Mouse (Mus musculus) heart, embryonic 14.5 days (tissue): ENCODE data around the gene Ccdc155. TPM values are rescaled to one million over a fixed set of nuclear protein-coding genes. Genes with fewer than 3 reads are reported as not detected.

Experiments used
- ATAC-seq: fragments of 200-750 bp; cut with Nextera tagmentation; 2 replicates; pipeline ENCODE4 v1.8.0; 2017; ENCODE audit warnings: low read depth, moderate TSS enrichment; ENCODE audit not compliant: insufficient number of reproducible peaks, insufficient read depth, low FRiP score
- H3K27ac ChIP-seq, 2 experiments: fragments of 200-500 bp in 1 of 2; fragments of 300-500 bp in 1 of 2; sonication (generic) in 1 of 2; replicated peaks in 1 of 2; 2 replicates each; pipeline ENCODE4 v1.5.1; 2012 to 2014; ENCODE audit warnings: low read depth in 2 of 2, low read length in 2 of 2, control low read depth in 1 of 2, mild to moderate bottlenecking in 1 of 2, mixed read lengths in 1 of 2; ENCODE audit not compliant: control insufficient read depth in 1 of 2, insufficient read depth in 1 of 2
- H3K27me3 ChIP-seq: fragments of 300-500 bp; sonication (generic); 2 replicates; pipeline ENCODE4 v1.6.1; 2014; ENCODE audit warnings: mild to moderate bottlenecking, low read length, control low read depth; ENCODE audit not compliant: control insufficient read depth, insufficient read depth
- H3K36me3 ChIP-seq: fragments of 300-500 bp; sonication (generic); 2 replicates; pipeline ENCODE4 v1.6.1; 2014; ENCODE audit warnings: mild to moderate bottlenecking, control low read depth, low read length, mixed read lengths; ENCODE audit not compliant: control insufficient read depth, insufficient read depth
- H3K4me1 ChIP-seq, 2 experiments: fragments of 200-500 bp in 1 of 2; fragments of 300-500 bp in 1 of 2; sonication (generic) in 1 of 2; 2 replicates each; pipeline ENCODE4 v1.6.1; 2012 to 2014; ENCODE audit warnings: low read length in 2 of 2, control low read depth in 1 of 2, mixed read lengths in 1 of 2; ENCODE audit not compliant: control insufficient read depth in 2 of 2, insufficient read depth in 2 of 2
- H3K4me2 ChIP-seq: fragments of 300-500 bp; sonication (generic); 2 replicates; pipeline ENCODE4 v1.6.1; 2014; ENCODE audit warnings: mild to moderate bottlenecking, low read length
- H3K4me3 ChIP-seq, 2 experiments: fragments of 200-500 bp in 1 of 2; fragments of 300-500 bp in 1 of 2; sonication (generic) in 1 of 2; 2 replicates each; pipeline ENCODE4 v1.5.1; 2012 to 2014; ENCODE audit warnings: low read length in 2 of 2, mild to moderate bottlenecking in 2 of 2, control low read depth in 1 of 2, low read depth in 1 of 2, moderate library complexity in 1 of 2; ENCODE audit not compliant: control insufficient read depth in 1 of 2, insufficient read depth in 1 of 2
- H3K9ac ChIP-seq: fragments of 300-500 bp; sonication (generic); 2 replicates; pipeline ENCODE4 v1.6.1; 2014; ENCODE audit warnings: mild to moderate bottlenecking, low read length
- H3K9me3 ChIP-seq: fragments of 300-500 bp; sonication (generic); 2 replicates; pipeline ENCODE4 v1.6.1; 2016; ENCODE audit warnings: low read length, control low read depth; ENCODE audit not compliant: control insufficient read depth
- WGBS: fragments of 180-500 bp; shearing (Covaris S2); extraction: QIAGEN DNeasy Blood & Tissue Kit; methylation state at CpG from one replicate; pipeline ENCODE4 v1.1.7; 2014; 5-methylcytosine and 5-hydroxymethylcytosine counted together
- polyA plus RNA-seq: library from polyadenylated mRNA; unstranded; fragments of >200 nt; fragmentation: Nextera tagmentation; extraction: Ambion mirVana; gene quantifications from 2 replicates; pipeline ENCODE4 v1.2.1, GENCODE M21; 2014

Gene Ccdc155
- polyA plus RNA-seq, 1 experiment from 2014 or later: 0.32 TPM

- no peak overlapping the region for H3K4me2 ChIP-seq
- peaks cover 96% of the 10 kb centered on the region for H3K27me3 ChIP-seq
- H3K4me1 ChIP-seq: peaks cover 5 to 20% of the 10 kb centered on the region in 2 experiments; a peak in 3 of 4 replicates
- H3K9me3 ChIP-seq: no peaks in the 10 kb centered on the region
- no peak overlapping the region for H3K27ac ChIP-seq
- H3K4me3 ChIP-seq: no peak overlapping the region
- 51% methylated on average over 7 of the region's 7 CpGs for WGBS
- no peaks in the 10 kb centered on the region for H3K36me3 ChIP-seq
- ATAC-seq: no peak
- no peak overlapping the region for H3K9ac ChIP-seq
Measured at GRCm38 (mm10) chr7:45183672-45184071, 21.0 kb downstream of the Ccdc155 start.

- no peak for ATAC-seq
- peaks cover 97% of the 10 kb centered on the region for H3K27me3 ChIP-seq
- peaks cover 5 to 20% of the 10 kb centered on the region in 2 experiments; a peak in 3 of 4 replicates for H3K4me1 ChIP-seq
- peak overlapping the region; percentile 59; the same call in 1 of the 2 replicates for H3K9ac ChIP-seq
- H3K27ac ChIP-seq: no peak overlapping the region
- no peaks in the 10 kb centered on the region for H3K9me3 ChIP-seq
- peak overlapping the region; percentile 26 to 31 for H3K4me3 ChIP-seq
- H3K36me3 ChIP-seq: no peaks in the 10 kb centered on the region
- 15% methylated on average over 11 of the region's 11 CpGs for WGBS
- peak overlapping the region; percentile 63 for H3K4me2 ChIP-seq
Measured at GRCm38 (mm10) chr7:45182606-45183005, 22.1 kb downstream of the Ccdc155 start.

- no peaks in the 10 kb centered on the region for H3K9me3 ChIP-seq
- H3K27me3 ChIP-seq: peaks cover 99% of the 10 kb centered on the region
- ATAC-seq: peak; percentile 52; the same call in 1 of the 2 replicates
- WGBS: under 1% methylated on average over 34 of the region's 34 CpGs
- peak overlapping the region; percentile 59; the same call in 1 of the 2 replicates for H3K9ac ChIP-seq
- H3K36me3 ChIP-seq: no peaks in the 10 kb centered on the region
- no peak overlapping the region for H3K27ac ChIP-seq
- peak overlapping the region; percentile 26 to 31 for H3K4me3 ChIP-seq
- peaks cover 5 to 20% of the 10 kb centered on the region in 2 experiments; a peak in 3 of 4 replicates for H3K4me1 ChIP-seq
- peak overlapping the region; percentile 63 for H3K4me2 ChIP-seq
Measured at GRCm38 (mm10) chr7:45182199-45182601, 22.5 kb downstream of the Ccdc155 start.

- H3K4me1 ChIP-seq: peaks cover 5 to 20% of the 10 kb centered on the region in 2 experiments; a peak in 3 of 4 replicates
- H3K36me3 ChIP-seq: no peaks in the 10 kb centered on the region
- H3K4me2 ChIP-seq: peak overlapping the region; percentile 63
- H3K9me3 ChIP-seq: no peaks in the 10 kb centered on the region
- H3K9ac ChIP-seq: no peak overlapping the region
- ATAC-seq: no peak
- peaks cover 100% of the 10 kb centered on the region for H3K27me3 ChIP-seq
- H3K27ac ChIP-seq: no peak overlapping the region
- H3K4me3 ChIP-seq: peak overlapping the region in 1 of 2 experiments; percentile 26; a peak in 2 of 4 replicates
- WGBS: 6% methylated on average over 29 of the region's 35 CpGs
Measured at GRCm38 (mm10) chr7:45181540-45181939, 23.2 kb downstream of the Ccdc155 start.

GRCm38 (mm10) chr7:45180896-45181477, 23.7 kb downstream of the Ccdc155 start, which contains the start of gene Pth2:
Pth2 (plus strand) TSS chr7:45180995.
- Histone ChIP-seq H3K4me3 (peak within 1 kb of the TSS in 1 of 2 experiments; percentile 26; a peak in 2 of 4 replicates), H3K36me3 (no peaks in the 10 kb centered on the region), H3K4me1 (peaks cover 5 to 24% of the 10 kb centered on the region in 2 experiments; a peak in 3 of 4 replicates), H3K4me2 (peak within 1 kb of the TSS; percentile 63), H3K27me3 (peaks cover 100% of the 10 kb centered on the region), H3K9ac (no peak within 1 kb of the TSS; the same call in 1 of the 2 replicates), H3K9me3 (no peaks in the 10 kb centered on the region), H3K27ac (no peak within 1 kb of the TSS)
- 20% methylated on average over 20 of the region's 20 CpGs for WGBS
- ATAC-seq: no peak

- Histone ChIP-seq H3K9me3 (no peaks in the 10 kb centered on the region), H3K27me3 (peaks cover 100% of the 10 kb centered on the region), H3K4me3 (no peak within 1 kb of the TSS), H3K4me1 (peaks cover 5 to 28% of the 10 kb centered on the region in 2 experiments; a peak in 3 of 4 replicates), H3K4me2 (no peak within 1 kb of the TSS), H3K36me3 (no peaks in the 10 kb centered on the region), H3K9ac (no peak within 1 kb of the TSS), H3K27ac (no peak within 1 kb of the TSS)
- ATAC-seq: no peak
- 31% methylated on average over 7 of the region's 7 CpGs for WGBS
Measured at GRCm38 (mm10) chr7:45179469-45179868, 25.2 kb downstream of the Ccdc155 start, which contains the start of gene Gfy. Gfy (minus strand) TSS chr7:45179569.

GRCm38 (mm10) chr7:45178550-45178949, 26.1 kb downstream of the Ccdc155 start:
- 18% methylated on average over 7 of the region's 7 CpGs for WGBS
- H3K4me3 ChIP-seq: no peak overlapping the region
- H3K9ac ChIP-seq: no peak overlapping the region
- no peaks in the 10 kb centered on the region for H3K9me3 ChIP-seq
- peaks cover 98% of the 10 kb centered on the region for H3K27me3 ChIP-seq
- no peak overlapping the region for H3K4me2 ChIP-seq
- ATAC-seq: no peak
- no peak overlapping the region for H3K27ac ChIP-seq
- peaks cover 5 to 28% of the 10 kb centered on the region in 2 experiments; a peak in 3 of 4 replicates for H3K4me1 ChIP-seq
- H3K36me3 ChIP-seq: no peaks in the 10 kb centered on the region
